Mouse (Mus musculus) neural tube, embryonic 14.5 days (tissue): ENCODE measurements at regions not wholly inside any gene's neighbourhood (a gene's known extent, or its start where the extent isn't known, plus 50 kb on each side); places are given as distances from the start of the nearest gene placed in this dataset.

Experiments used
- ATAC-seq: fragments of 200-750 bp; cut with Nextera tagmentation; 2 replicates; pipeline ENCODE4 v1.8.0; 2017; ENCODE audit warnings: low read depth, mild to moderate bottlenecking, moderate TSS enrichment, moderate library complexity
- H3K27ac ChIP-seq: fragments of 300-500 bp; sonication (generic); 2 replicates; pipeline ENCODE4 v1.5.1; 2014; ENCODE audit warnings: low read depth, mild to moderate bottlenecking, control low read depth, low read length, moderate library complexity, mixed read lengths
- H3K27me3 ChIP-seq: fragments of 300-500 bp; sonication (generic); 2 replicates; pipeline ENCODE4 v1.6.1; 2014; ENCODE audit warnings: low read length; ENCODE audit not compliant: control insufficient read depth, insufficient read depth
- H3K36me3 ChIP-seq: fragments of 300-500 bp; sonication (generic); 2 replicates; pipeline ENCODE4 v1.6.1; 2014; ENCODE audit warnings: low read length, mixed read lengths; ENCODE audit not compliant: control insufficient read depth, insufficient read depth
- H3K4me1 ChIP-seq: fragments of 300-500 bp; sonication (generic); 2 replicates; pipeline ENCODE4 v1.6.1; 2014; ENCODE audit warnings: low read length; ENCODE audit not compliant: control insufficient read depth, insufficient read depth
- H3K4me2 ChIP-seq: fragments of 300-500 bp; sonication (generic); 2 replicates; pipeline ENCODE4 v1.6.1; 2014; ENCODE audit warnings: mild to moderate bottlenecking, low read depth, low read length, control low read depth
- H3K4me3 ChIP-seq: fragments of 300-500 bp; sonication (generic); 2 replicates; pipeline ENCODE4 v1.5.1; 2014; ENCODE audit warnings: low read depth, low read length, control low read depth, mixed read lengths
- H3K9ac ChIP-seq: fragments of 300-500 bp; sonication (generic); replicated peaks from 2 replicates; pipeline ENCODE4 v1.6.1; 2014; ENCODE audit warnings: low read depth, mild to moderate bottlenecking, control low read depth, low read length, mixed read lengths
- H3K9me3 ChIP-seq: fragments of 300-500 bp; sonication (generic); 2 replicates; pipeline ENCODE4 v1.6.1; 2016; ENCODE audit warnings: low read length; ENCODE audit not compliant: control insufficient read depth
- WGBS: fragments of 180-500 bp; shearing (Covaris S2); extraction: QIAGEN DNeasy Blood & Tissue Kit; methylation state at CpG from one replicate; pipeline ENCODE4 v1.1.7; 2014; 5-methylcytosine and 5-hydroxymethylcytosine counted together

GRCm38 (mm10) chr2:170219161-170219581, 71.3 kb upstream of the Zfp217 start:
- H3K4me1 ChIP-seq, result peaks cover 50% of the 10 kb centered on the region
- ATAC-seq, result no peak
- WGBS, result 3% methylated on average over 11 of the region's 11 CpGs
- peak overlapping the region; percentile 67 for H3K4me2 ChIP-seq
- H3K9ac ChIP-seq, result peak overlapping the region; percentile 51; the same call in 1 of the 2 replicates
- H3K27ac ChIP-seq, result peak overlapping the region; percentile 88
- H3K36me3 ChIP-seq, result no peaks in the 10 kb centered on the region
- H3K9me3 ChIP-seq, result no peaks in the 10 kb centered on the region
- H3K27me3 ChIP-seq, result no peaks in the 10 kb centered on the region
- peak overlapping the region; percentile 27 for H3K4me3 ChIP-seq

GRCm38 (mm10) chr2:170218230-170219044, 70.5 kb upstream of the Zfp217 start:
- no peaks in the 10 kb centered on the region for H3K36me3 ChIP-seq
- H3K9ac ChIP-seq, result peak overlapping the region; percentile 28; the same call in 1 of the 2 replicates
- H3K27me3 ChIP-seq, result no peaks in the 10 kb centered on the region
- 5% methylated on average over 22 of the region's 22 CpGs for WGBS
- H3K9me3 ChIP-seq, result no peaks in the 10 kb centered on the region
- peak; percentile 89 for ATAC-seq
- peak overlapping the region; percentile 88 for H3K27ac ChIP-seq
- peak overlapping the region; percentile 12; the same call in 1 of the 2 replicates for H3K4me3 ChIP-seq
- H3K4me1 ChIP-seq, result peaks cover 48% of the 10 kb centered on the region
- H3K4me2 ChIP-seq, result peak overlapping the region; percentile 67

GRCm38 (mm10) chr2:170216311-170216710, 68.4 kb upstream of the Zfp217 start:
- Histone ChIP-seq H3K4me3 (no peak overlapping the region), H3K36me3 (no peaks in the 10 kb centered on the region), H3K4me2 (no peak overlapping the region), H3K4me1 (peaks cover 28% of the 10 kb centered on the region), H3K27ac (no peak overlapping the region), H3K9me3 (no peaks in the 10 kb centered on the region), H3K27me3 (no peaks in the 10 kb centered on the region), H3K9ac (no peak overlapping the region)
- no peak for ATAC-seq
- 89% methylated on average over 7 of the region's 7 CpGs for WGBS

- Histone ChIP-seq H3K27ac (no peak overlapping the region), H3K9me3 (no peaks in the 10 kb centered on the region), H3K4me2 (no peak overlapping the region), H3K9ac (no peak overlapping the region), H3K4me1 (no peaks in the 10 kb centered on the region), H3K27me3 (no peaks in the 10 kb centered on the region), H3K4me3 (no peak overlapping the region), H3K36me3 (no peaks in the 10 kb centered on the region)
- WGBS, result 82% methylated on average over 12 of the region's 12 CpGs
- no peak for ATAC-seq
Measured at GRCm38 (mm10) chr2:170209121-170209520, 61.2 kb upstream of the Zfp217 start.

- Histone ChIP-seq H3K4me3 (no peak overlapping the region), H3K36me3 (no peaks in the 10 kb centered on the region), H3K4me2 (no peak overlapping the region), H3K9me3 (no peaks in the 10 kb centered on the region), H3K9ac (no peak overlapping the region), H3K27me3 (no peaks in the 10 kb centered on the region), H3K27ac (no peak overlapping the region), H3K4me1 (no peaks in the 10 kb centered on the region)
- WGBS, result 81% methylated on average over 7 of the region's 7 CpGs
- no peak for ATAC-seq
Measured at GRCm38 (mm10) chr2:170207878-170208277, 60.0 kb upstream of the Zfp217 start.

GRCm38 (mm10) chr2:170207395-170207794, 59.5 kb upstream of the Zfp217 start:
- Histone ChIP-seq H3K27ac (no peak overlapping the region), H3K4me1 (no peaks in the 10 kb centered on the region), H3K27me3 (no peaks in the 10 kb centered on the region), H3K4me2 (no peak overlapping the region), H3K9me3 (no peaks in the 10 kb centered on the region), H3K4me3 (no peak overlapping the region), H3K36me3 (no peaks in the 10 kb centered on the region), H3K9ac (no peak overlapping the region)
- ATAC-seq, result no peak
- WGBS, result 96% methylated on average over 6 of the region's 6 CpGs

- no peak for ATAC-seq
- Histone ChIP-seq H3K36me3 (no peaks in the 10 kb centered on the region), H3K4me1 (no peaks in the 10 kb centered on the region), H3K27me3 (no peaks in the 10 kb centered on the region), H3K27ac (no peak overlapping the region), H3K9ac (no peak overlapping the region), H3K4me2 (no peak overlapping the region), H3K9me3 (no peaks in the 10 kb centered on the region), H3K4me3 (no peak overlapping the region)
- WGBS, result 45% methylated on average over 14 of the region's 14 CpGs
Measured at GRCm38 (mm10) chr2:170206870-170207269, 59.0 kb upstream of the Zfp217 start.

- no peaks in the 10 kb centered on the region for H3K27me3 ChIP-seq
- WGBS, result 6% methylated on average over 6 of the region's 6 CpGs
- no peak overlapping the region for H3K4me3 ChIP-seq
- no peak overlapping the region for H3K27ac ChIP-seq
- no peak for ATAC-seq
- H3K36me3 ChIP-seq, result no peaks in the 10 kb centered on the region
- no peaks in the 10 kb centered on the region for H3K9me3 ChIP-seq
- H3K9ac ChIP-seq, result no peak overlapping the region
- no peak overlapping the region; the same call in 1 of the 2 replicates for H3K4me2 ChIP-seq
- no peaks in the 10 kb centered on the region for H3K4me1 ChIP-seq
Measured at GRCm38 (mm10) chr2:170206442-170206754, 58.5 kb upstream of the Zfp217 start.

GRCm38 (mm10) chr2:170205591-170206441, 57.9 kb upstream of the Zfp217 start:
- H3K9me3 ChIP-seq, result no peaks in the 10 kb centered on the region
- no peak; the same call in 1 of the 2 replicates for ATAC-seq
- no peak overlapping the region for H3K27ac ChIP-seq
- no peaks in the 10 kb centered on the region for H3K36me3 ChIP-seq
- 1% methylated on average over 17 of the region's 17 CpGs for WGBS
- peak overlapping the region; percentile 52 for H3K4me2 ChIP-seq
- no peaks in the 10 kb centered on the region for H3K4me1 ChIP-seq
- peak overlapping the region; percentile 22; the same call in 1 of the 2 replicates for H3K9ac ChIP-seq
- no peaks in the 10 kb centered on the region for H3K27me3 ChIP-seq
- peak overlapping the region; percentile 17 for H3K4me3 ChIP-seq
